Mouse (Mus musculus) intestine, postnatal 0 days (tissue): ENCODE results near the gene Dusp14. TPM values are rescaled to one million over a fixed set of nuclear protein-coding genes. Genes with fewer than 3 reads are reported as not detected.

Source experiments
- ATAC-seq: fragments of 200-750 bp; cut with Nextera tagmentation; 2 replicates; pipeline ENCODE4 v1.8.0; 2017; ENCODE audit warnings: mild to moderate bottlenecking, moderate TSS enrichment, moderate library complexity
- H3K27ac ChIP-seq: fragments of 300-500 bp; sonication (generic); 2 replicates; pipeline ENCODE4 v1.5.1; 2014; ENCODE audit warnings: mild to moderate bottlenecking, low read depth, low read length, moderate library complexity
- H3K27me3 ChIP-seq: fragments of 300-500 bp; sonication (generic); replicated peaks from 2 replicates; pipeline ENCODE4 v1.6.1; 2014; ENCODE audit warnings: low read length, mixed read lengths; ENCODE audit not compliant: control insufficient read depth, insufficient read depth
- H3K36me3 ChIP-seq: fragments of 300-500 bp; sonication (generic); 2 replicates; pipeline ENCODE4 v1.6.1; 2014; ENCODE audit warnings: mild to moderate bottlenecking, moderate library complexity; ENCODE audit not compliant: control insufficient read depth, insufficient read depth
- H3K4me1 ChIP-seq: fragments of 300-500 bp; sonication (generic); replicated peaks from 2 replicates; pipeline ENCODE4 v1.6.1; 2014; ENCODE audit warnings: antibody characterized with exemption, low read length, mixed read lengths; ENCODE audit not compliant: control insufficient read depth, insufficient read depth
- H3K4me2 ChIP-seq: fragments of 300-500 bp; sonication (generic); replicated peaks from 2 replicates; pipeline ENCODE4 v1.6.1; 2014; ENCODE audit warnings: low read depth, mild to moderate bottlenecking, moderate library complexity
- H3K4me3 ChIP-seq: fragments of 300-500 bp; sonication (generic); 2 replicates; pipeline ENCODE4 v1.5.1; 2014; ENCODE audit warnings: low read depth, low read length
- H3K9ac ChIP-seq: fragments of 300-500 bp; sonication (generic); 2 replicates; pipeline ENCODE4 v1.6.1; 2014; ENCODE audit warnings: mild to moderate bottlenecking, low read depth, low read length
- H3K9me3 ChIP-seq: fragments of 300-500 bp; sonication (generic); 2 replicates; pipeline ENCODE4 v1.6.1; 2016; ENCODE audit warnings: mixed run types; ENCODE audit not compliant: control insufficient read depth
- CTCF ChIP-seq: sonication (generic); IDR thresholded peaks from 2 replicates; pipeline ENCODE4 v1.5.1; 2016; ENCODE audit warnings: low read depth, mild to moderate bottlenecking, control low read depth, antibody characterized with exemption, moderate library complexity
- WGBS: fragments of 180-500 bp; shearing (Covaris S2); extraction: QIAGEN DNeasy Blood & Tissue Kit; methylation state at CpG from one replicate; pipeline ENCODE4 v1.1.7; 2014; 5-methylcytosine and 5-hydroxymethylcytosine counted together
- polyA plus RNA-seq: library from polyadenylated mRNA; unstranded; fragments of >200 nt; fragmentation: Nextera tagmentation; extraction: Ambion mirVana; gene quantifications from 2 replicates; pipeline ENCODE4 v1.2.1, GENCODE M21; 2015

Gene Dusp14
- polyA plus RNA-seq, 1 experiment from 2014 or later = 28.0 TPM

DNA sequence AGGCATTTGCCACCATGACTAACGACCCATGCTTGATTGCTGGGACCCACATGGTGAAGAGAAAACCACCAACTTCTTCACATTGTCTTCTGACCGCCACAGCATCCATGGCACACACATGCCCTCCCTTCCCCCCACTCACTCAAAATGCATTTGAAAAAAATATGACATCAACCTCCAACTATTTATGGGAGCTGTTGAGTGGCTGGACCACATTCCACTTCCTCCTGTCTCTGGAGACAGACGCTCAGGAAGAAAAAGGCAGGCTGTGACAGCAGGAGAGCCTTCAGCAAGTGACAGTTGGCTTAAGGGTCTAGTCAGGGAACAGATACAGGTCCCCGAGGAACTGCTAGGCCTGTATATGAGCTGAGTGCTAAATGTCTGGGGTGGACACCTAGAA lies 10.8 kb upstream of the Dusp14 start:
- H3K9ac ChIP-seq = no peak overlapping the region
- ATAC-seq = 0 out of 2 replicates have a peak, but pooled peaks have one; percentile 43
- H3K4me1 ChIP-seq = no peaks in the 10 kb centered on the region
- no peak overlapping the region for H3K27ac ChIP-seq
- no peaks in the 10 kb centered on the region for H3K9me3 ChIP-seq
- TF ChIP-seq CTCF = no peak
- H3K4me2 ChIP-seq = no peak overlapping the region
- no peak overlapping the region for H3K4me3 ChIP-seq
- 63% methylated on average over 4 of the region's 4 CpGs for WGBS
- H3K27me3 ChIP-seq = no peaks in the 10 kb centered on the region
- H3K36me3 ChIP-seq = peaks cover 23% of the 10 kb centered on the region

DNA sequence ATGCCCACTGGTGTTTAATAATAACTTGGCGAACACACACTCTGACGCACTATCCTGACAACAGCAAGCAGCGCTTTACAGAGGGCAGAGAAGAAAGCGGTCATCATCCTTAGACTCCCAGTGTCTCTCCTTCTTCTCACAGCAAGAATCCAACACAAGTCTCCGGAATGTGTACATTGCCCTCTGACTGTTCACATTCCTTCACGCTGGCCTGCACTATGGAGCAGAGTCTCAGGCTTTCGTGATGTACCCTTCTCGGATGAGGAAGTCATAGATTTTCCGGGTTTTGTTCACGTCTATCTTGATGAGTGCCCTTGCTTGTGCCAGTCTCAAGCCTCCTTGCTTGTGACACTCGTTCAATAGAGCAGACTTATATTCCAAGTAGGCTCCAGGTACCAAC lies 10.3 kb upstream of the Dusp14 start:
- 78% methylated on average over 11 of the region's 11 CpGs for WGBS
- no peaks in the 10 kb centered on the region for H3K27me3 ChIP-seq
- no peaks in the 10 kb centered on the region for H3K9me3 ChIP-seq
- no peak for TF ChIP-seq CTCF
- H3K4me1 ChIP-seq = no peaks in the 10 kb centered on the region
- H3K9ac ChIP-seq = no peak overlapping the region
- H3K4me3 ChIP-seq = no peak overlapping the region
- peaks cover 23% of the 10 kb centered on the region for H3K36me3 ChIP-seq
- H3K27ac ChIP-seq = no peak overlapping the region
- ATAC-seq = peak; percentile 38; the same call in 1 of the 2 replicates
- no peak overlapping the region for H3K4me2 ChIP-seq

DNA sequence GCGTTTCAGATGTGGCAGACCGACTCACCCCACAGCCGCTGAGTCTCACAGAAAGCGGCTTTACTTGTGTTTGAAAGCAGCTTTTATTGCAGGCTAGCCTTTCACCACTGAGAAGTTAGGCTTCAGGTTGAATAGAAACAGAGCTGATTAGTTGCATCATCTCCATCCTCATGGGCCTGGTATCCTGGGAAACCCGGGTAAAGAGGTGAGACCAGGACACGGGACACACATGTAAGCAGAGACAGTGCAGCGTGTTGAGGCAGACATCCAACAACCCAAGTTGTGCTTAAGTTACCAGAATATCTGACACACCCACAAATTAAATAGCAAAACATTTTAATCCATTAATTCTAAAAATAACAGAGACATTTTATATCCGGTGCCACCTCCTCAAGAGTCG lies 9.5 kb upstream of the Dusp14 start:
- 93% methylated on average over 9 of the region's 9 CpGs for WGBS
- peaks cover 23% of the 10 kb centered on the region for H3K36me3 ChIP-seq
- H3K9me3 ChIP-seq = no peaks in the 10 kb centered on the region
- ATAC-seq = no peak
- H3K9ac ChIP-seq = no peak overlapping the region
- H3K4me1 ChIP-seq = no peaks in the 10 kb centered on the region; the same call in 1 of the 2 replicates
- H3K4me2 ChIP-seq = no peak overlapping the region
- no peak for TF ChIP-seq CTCF
- no peak overlapping the region for H3K4me3 ChIP-seq
- H3K27me3 ChIP-seq = no peaks in the 10 kb centered on the region
- H3K27ac ChIP-seq = no peak overlapping the region

DNA sequence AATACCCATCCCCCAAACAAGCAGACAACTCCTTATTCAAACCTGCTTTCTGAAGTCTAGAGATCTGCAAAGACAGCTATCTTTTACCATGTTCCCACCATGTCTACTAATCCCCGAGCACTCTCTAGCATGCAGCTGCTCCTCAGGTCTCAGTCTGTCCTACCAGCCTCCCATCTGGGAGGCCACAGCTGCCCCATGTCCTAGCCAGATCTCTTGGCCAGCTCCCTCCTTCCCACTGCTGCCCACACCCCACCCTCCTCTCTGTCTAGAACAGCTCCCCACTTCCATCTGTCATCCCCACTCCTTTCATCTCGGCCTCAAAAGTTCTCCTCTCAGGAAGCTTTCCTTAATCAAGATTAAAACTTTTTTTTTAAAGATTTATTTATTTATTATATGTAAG lies 7.9 kb upstream of the Dusp14 start:
- Histone ChIP-seq H3K4me2 (no peak overlapping the region), H3K36me3 (peaks cover 20% of the 10 kb centered on the region), H3K27ac (no peak overlapping the region), H3K9me3 (no peaks in the 10 kb centered on the region), H3K4me1 (no peaks in the 10 kb centered on the region; the same call in 1 of the 2 replicates), H3K4me3 (no peak overlapping the region), H3K9ac (no peak overlapping the region), H3K27me3 (no peaks in the 10 kb centered on the region)
- no peak for ATAC-seq
- no peak for TF ChIP-seq CTCF
- 77% methylated on average over 2 of the region's 2 CpGs for WGBS

DNA sequence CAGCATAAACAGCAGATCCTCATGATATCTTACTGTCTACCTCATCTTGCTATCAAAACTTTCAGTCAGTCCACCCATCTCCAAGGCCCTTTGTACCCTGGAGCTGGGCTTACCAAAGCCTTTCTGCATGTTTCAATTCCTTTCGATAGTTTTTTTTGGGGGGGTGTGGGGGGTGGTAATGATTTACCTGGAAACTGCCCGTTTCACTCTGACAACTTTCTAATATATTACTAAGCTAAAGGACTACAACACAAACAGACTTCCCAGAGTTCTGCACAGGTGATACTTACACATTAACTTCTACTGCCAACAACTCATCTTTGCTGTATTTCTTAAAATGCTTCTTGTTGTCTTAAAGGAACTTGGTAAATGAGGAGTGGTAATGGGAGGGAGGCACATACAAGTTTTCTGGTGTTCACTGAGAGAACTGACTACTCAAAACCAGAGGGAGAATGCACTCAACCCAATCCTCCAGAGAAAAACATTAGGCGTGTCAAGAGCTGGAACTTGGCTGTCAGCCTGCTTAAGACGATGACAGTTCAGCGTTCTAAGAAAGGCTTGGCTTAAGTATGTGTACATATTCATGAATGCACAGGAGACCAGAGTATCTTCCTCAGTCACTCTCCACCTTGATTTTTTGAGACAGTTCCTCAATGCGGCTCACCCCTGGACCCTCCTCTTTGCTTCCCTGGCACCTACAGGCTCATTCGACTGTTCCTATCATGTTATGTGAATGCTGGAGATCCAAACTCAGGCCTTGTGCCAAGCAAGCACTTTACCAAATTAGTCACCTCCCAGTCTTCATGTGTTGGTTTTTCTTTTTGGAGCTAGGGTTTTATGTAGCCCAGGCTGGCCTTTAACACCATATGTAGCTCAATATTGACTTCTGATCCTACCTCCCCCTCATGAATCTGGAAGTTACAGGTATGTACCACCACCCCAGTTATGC lies 5.0 kb upstream of the Dusp14 start:
- H3K36me3 ChIP-seq = peaks cover 10% of the 10 kb centered on the region; the same call in 1 of the 2 replicates
- no peak overlapping the region for H3K4me3 ChIP-seq
- no peaks in the 10 kb centered on the region; the same call in 1 of the 2 replicates for H3K4me1 ChIP-seq
- H3K9me3 ChIP-seq = no peaks in the 10 kb centered on the region
- no peak overlapping the region for H3K4me2 ChIP-seq
- WGBS = 37% methylated on average over 7 of the region's 7 CpGs
- ATAC-seq = no peak
- no peak overlapping the region for H3K9ac ChIP-seq
- H3K27me3 ChIP-seq = no peaks in the 10 kb centered on the region
- H3K27ac ChIP-seq = no peak overlapping the region
- no peak for TF ChIP-seq CTCF

DNA sequence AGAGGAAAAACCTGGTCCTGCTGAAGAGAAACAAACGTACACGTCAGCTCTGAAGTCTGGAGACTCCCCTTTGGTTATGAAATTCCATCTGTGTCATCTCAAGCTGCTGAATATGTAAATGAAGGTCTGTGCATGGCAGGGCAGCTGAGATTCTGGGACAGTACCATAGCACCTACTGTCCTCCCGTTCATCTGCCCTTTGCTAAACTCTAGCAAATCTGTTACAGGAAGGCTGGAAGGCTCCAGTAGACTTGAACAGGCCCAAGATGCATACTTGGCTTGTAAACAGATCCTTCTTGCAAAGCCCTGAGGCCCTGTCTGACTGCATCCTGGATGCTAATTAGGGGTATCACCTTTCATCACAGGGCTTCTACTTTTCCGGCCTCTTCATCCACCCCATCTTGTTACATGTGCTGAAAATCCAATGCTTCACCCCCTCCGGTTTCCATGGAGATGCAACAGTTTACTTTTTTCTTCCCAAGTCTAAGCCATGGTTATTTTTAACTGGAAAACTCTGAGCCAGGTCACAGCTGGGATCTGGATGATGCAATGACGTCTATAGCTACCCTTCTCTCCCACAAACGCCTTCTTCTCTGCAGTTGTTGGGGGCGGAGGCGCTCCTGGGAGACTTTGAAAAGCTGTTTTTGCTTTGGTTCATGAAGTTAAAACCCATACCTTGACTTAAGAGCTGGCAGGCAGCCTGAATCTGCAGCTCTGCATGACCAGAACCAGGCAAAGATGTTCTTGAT lies 4.0 kb upstream of the Dusp14 start:
- H3K27me3 ChIP-seq = no peaks in the 10 kb centered on the region
- H3K4me3 ChIP-seq = no peak overlapping the region
- H3K9ac ChIP-seq = no peak overlapping the region
- TF ChIP-seq CTCF = no peak
- no peaks in the 10 kb centered on the region for H3K9me3 ChIP-seq
- H3K4me1 ChIP-seq = no peaks in the 10 kb centered on the region; the same call in 1 of the 2 replicates
- no peak overlapping the region for H3K4me2 ChIP-seq
- no peak overlapping the region for H3K27ac ChIP-seq
- WGBS = 52% methylated on average over 9 of the region's 9 CpGs
- no peak for ATAC-seq
- no peaks in the 10 kb centered on the region for H3K36me3 ChIP-seq
